Mouse (Mus musculus) adipocyte (in vitro differentiated cells): ENCODE results near the gene Prkab2.

ENCODE experiments used
- DNase-seq: peaks from one replicate; pipeline ENCODE4 v3.0.0-alpha.2; 2016; ENCODE audit warnings: low spot score

The Prkab2 gene

GRCm38 (mm10) chr3:97657655-97658411 lies at the start of gene Prkab2:
TSS of gene Prkab2 (plus strand) at chr3:97658193.
- peak; percentile 98 for DNase-seq

- peak; percentile 47 for DNase-seq
These were observed 48.7 kb upstream of the Prkab2 start for GRCm38 (mm10) chr3:97609201-97609844.

GRCm38 (mm10) chr3:97609845-97610410 lies 48.1 kb upstream of the Prkab2 start, which contains the start of gene Chd1l:
TSS of gene Chd1l (minus strand) at chr3:97610203.
- peak; percentile 91 for DNase-seq

GRCm38 (mm10) chr3:97611021-97611420 lies 47.0 kb upstream of the Prkab2 start:
- no peak for DNase-seq

- no peak for DNase-seq
These were observed 42.8 kb upstream of the Prkab2 start for GRCm38 (mm10) chr3:97615154-97615553.

- DNase-seq: no peak
These were observed 42.1 kb upstream of the Prkab2 start for GRCm38 (mm10) chr3:97615933-97616332.

GRCm38 (mm10) chr3:97617091-97617825 lies 40.7 kb upstream of the Prkab2 start:
- DNase-seq: no peak

GRCm38 (mm10) chr3:97617899-97618298 lies 40.1 kb upstream of the Prkab2 start:
- DNase-seq: no peak

- no peak for DNase-seq
These were observed 37.3 kb upstream of the Prkab2 start for GRCm38 (mm10) chr3:97620657-97621056.

- no peak for DNase-seq
These were observed 33.4 kb upstream of the Prkab2 start for GRCm38 (mm10) chr3:97624611-97625010.

- DNase-seq: no peak
These were observed 30.1 kb upstream of the Prkab2 start for GRCm38 (mm10) chr3:97627893-97628292.

- no peak for DNase-seq
These were observed 29.5 kb upstream of the Prkab2 start, which contains the start of gene Fmo5 for GRCm38 (mm10) chr3:97628391-97629001. TSS of gene Fmo5 (plus strand) at chr3:97628804.

GRCm38 (mm10) chr3:97629941-97630340 lies 28.1 kb upstream of the Prkab2 start:
- no peak for DNase-seq

GRCm38 (mm10) chr3:97630746-97631145 lies 27.2 kb upstream of the Prkab2 start:
- no peak for DNase-seq

- no peak for DNase-seq
These were observed 26.6 kb upstream of the Prkab2 start for GRCm38 (mm10) chr3:97631258-97631860.

GRCm38 (mm10) chr3:97633456-97633855 lies 24.5 kb upstream of the Prkab2 start:
- peak; percentile 28 for DNase-seq

- DNase-seq: peak; percentile 94
These were observed 23.7 kb upstream of the Prkab2 start for GRCm38 (mm10) chr3:97634288-97634761.

- DNase-seq: no peak
These were observed 16.6 kb upstream of the Prkab2 start for GRCm38 (mm10) chr3:97641396-97641795.

- DNase-seq: peak; percentile 86
These were observed 16.0 kb upstream of the Prkab2 start for GRCm38 (mm10) chr3:97642001-97642400.

GRCm38 (mm10) chr3:97648518-97648917 lies 9.5 kb upstream of the Prkab2 start:
- peak; percentile 71 for DNase-seq

- DNase-seq: no peak
These were observed 9.0 kb upstream of the Prkab2 start for GRCm38 (mm10) chr3:97649022-97649421.
